Mouse (Mus musculus) embryonic facial prominence, embryonic 15.5 days (tissue): ENCODE measurements around the gene Amd1. TPM values are rescaled to one million over a fixed set of nuclear protein-coding genes. Genes with fewer than 3 reads are reported as not detected.

Source experiments
- ATAC-seq: fragments of 200-750 bp; cut with Nextera tagmentation; 2 replicates; pipeline ENCODE4 v1.8.0; 2017; ENCODE audit warnings: low read depth, moderate TSS enrichment; ENCODE audit not compliant: insufficient number of reproducible peaks, low FRiP score, low TSS enrichment
- H3K27ac ChIP-seq: fragments of 300-500 bp; sonication (generic); replicated peaks from 2 replicates; pipeline ENCODE4 v1.5.1; 2015; ENCODE audit warnings: mild to moderate bottlenecking, inconsistent platforms
- H3K27me3 ChIP-seq: fragments of 300-500 bp; sonication (generic); 2 replicates; pipeline ENCODE4 v1.6.1; 2015; ENCODE audit warnings: inconsistent platforms
- H3K36me3 ChIP-seq: fragments of 300-500 bp; sonication (generic); 2 replicates; pipeline ENCODE4 v1.6.1; 2015; ENCODE audit warnings: mild to moderate bottlenecking, inconsistent platforms
- H3K4me1 ChIP-seq: fragments of 300-500 bp; sonication (generic); 2 replicates; pipeline ENCODE4 v1.6.1; 2015; ENCODE audit warnings: inconsistent platforms
- H3K4me2 ChIP-seq: fragments of 300-500 bp; sonication (generic); replicated peaks from 2 replicates; pipeline ENCODE4 v1.6.1; 2015; ENCODE audit warnings: mild to moderate bottlenecking, inconsistent platforms
- H3K4me3 ChIP-seq: fragments of 300-500 bp; sonication (generic); replicated peaks from 2 replicates; pipeline ENCODE4 v1.5.1; 2015; ENCODE audit warnings: mild to moderate bottlenecking, inconsistent platforms
- H3K9ac ChIP-seq: fragments of 300-500 bp; sonication (generic); 2 replicates; pipeline ENCODE4 v1.6.1; 2015; ENCODE audit warnings: inconsistent platforms
- H3K9me3 ChIP-seq: fragments of 300-500 bp; sonication (generic); replicated peaks from 2 replicates; pipeline ENCODE4 v1.6.1; 2016; ENCODE audit warnings: inconsistent platforms
- WGBS: fragments of 180-500 bp; shearing (Covaris S2); methylation state at CpG from one replicate; pipeline ENCODE4 v1.1.7; 2015; 5-methylcytosine and 5-hydroxymethylcytosine counted together
- polyA plus RNA-seq: library from polyadenylated mRNA; unstranded; fragments of >200 nt; fragmentation: Nextera tagmentation; extraction: Ambion mirVana; gene quantifications from 2 replicates; pipeline ENCODE4 v1.2.1, GENCODE M21; 2015

Amd1 gene
- 44.5 and 46.5 TPM in 2 replicates for polyA plus RNA-seq

GRCm38 (mm10) chr10:40302140-40302985 lies at the start of gene Amd1:
Gene Amd1, minus strand, starts transcription at chr10:40302186.
- Histone ChIP-seq H3K9me3 (no peaks in the 10 kb centered on the region), H3K4me3 (peak within 1 kb of the TSS; percentile 94), H3K9ac (peak within 1 kb of the TSS; percentile 87), H3K4me1 (peaks cover 10% of the 10 kb centered on the region), H3K36me3 (no peaks in the 10 kb centered on the region), H3K27ac (peak within 1 kb of the TSS; percentile 93), H3K4me2 (peak within 1 kb of the TSS; percentile 81), H3K27me3 (no peaks in the 10 kb centered on the region)
- peak; percentile 97 for ATAC-seq
- WGBS = under 1% methylated on average over 55 of the region's 55 CpGs

GRCm38 (mm10) chr10:40351156-40351555 lies 49.2 kb upstream of the Amd1 start:
- WGBS = 52% methylated on average over 4 of the region's 4 CpGs
- Histone ChIP-seq H3K27me3 (no peaks in the 10 kb centered on the region), H3K4me2 (no peak overlapping the region), H3K27ac (no peak overlapping the region), H3K9me3 (no peaks in the 10 kb centered on the region), H3K4me3 (no peak overlapping the region), H3K9ac (no peak overlapping the region), H3K36me3 (no peaks in the 10 kb centered on the region), H3K4me1 (peaks cover 6% of the 10 kb centered on the region)
- ATAC-seq = no peak

GRCm38 (mm10) chr10:40350245-40350932 lies 48.4 kb upstream of the Amd1 start:
- 52% methylated on average over 12 of the region's 12 CpGs for WGBS
- H3K4me1 ChIP-seq = peaks cover 6% of the 10 kb centered on the region
- no peaks in the 10 kb centered on the region for H3K36me3 ChIP-seq
- H3K4me3 ChIP-seq = peak overlapping the region; percentile 75
- no peaks in the 10 kb centered on the region for H3K27me3 ChIP-seq
- ATAC-seq = no peak
- H3K27ac ChIP-seq = peak overlapping the region; percentile 98; the same call in 1 of the 2 replicates
- peak overlapping the region; percentile 66 for H3K4me2 ChIP-seq
- H3K9me3 ChIP-seq = no peaks in the 10 kb centered on the region
- peak overlapping the region; percentile 80; the same call in 1 of the 2 replicates for H3K9ac ChIP-seq

GRCm38 (mm10) chr10:40349631-40350177 lies 47.7 kb upstream of the Amd1 start:
- Histone ChIP-seq H3K27me3 (no peaks in the 10 kb centered on the region), H3K4me3 (peak overlapping the region; percentile 75), H3K27ac (peak overlapping the region; percentile 98), H3K9ac (peak overlapping the region; percentile 80), H3K4me1 (peaks cover 6% of the 10 kb centered on the region), H3K9me3 (no peaks in the 10 kb centered on the region), H3K36me3 (no peaks in the 10 kb centered on the region), H3K4me2 (peak overlapping the region; percentile 66)
- peak; percentile 35 for ATAC-seq
- WGBS = under 1% methylated on average over 59 of the region's 62 CpGs

GRCm38 (mm10) chr10:40348566-40349536 lies 46.9 kb upstream of the Amd1 start:
- Histone ChIP-seq H3K9me3 (no peaks in the 10 kb centered on the region), H3K27me3 (no peaks in the 10 kb centered on the region), H3K4me1 (peaks cover 6% of the 10 kb centered on the region), H3K4me3 (peak overlapping the region; percentile 75), H3K9ac (peak overlapping the region; percentile 80), H3K36me3 (no peaks in the 10 kb centered on the region), H3K4me2 (peak overlapping the region; percentile 66), H3K27ac (peak overlapping the region; percentile 98)
- peak; percentile 98 for ATAC-seq
- WGBS = under 1% methylated on average over 71 of the region's 76 CpGs

GRCm38 (mm10) chr10:40347461-40347954 lies 45.5 kb upstream of the Amd1 start:
- H3K36me3 ChIP-seq = no peaks in the 10 kb centered on the region
- WGBS = 70% methylated on average over 9 of the region's 9 CpGs
- no peaks in the 10 kb centered on the region for H3K27me3 ChIP-seq
- no peak overlapping the region for H3K4me3 ChIP-seq
- no peak overlapping the region for H3K9ac ChIP-seq
- H3K4me1 ChIP-seq = peaks cover 6% of the 10 kb centered on the region
- H3K27ac ChIP-seq = no peak overlapping the region
- no peak overlapping the region for H3K4me2 ChIP-seq
- ATAC-seq = no peak
- no peaks in the 10 kb centered on the region for H3K9me3 ChIP-seq

- no peaks in the 10 kb centered on the region for H3K27me3 ChIP-seq
- peaks cover 6% of the 10 kb centered on the region for H3K4me1 ChIP-seq
- H3K9me3 ChIP-seq = no peaks in the 10 kb centered on the region
- WGBS = 80% methylated on average over 3 of the region's 3 CpGs
- H3K27ac ChIP-seq = no peak overlapping the region
- ATAC-seq = no peak
- H3K4me3 ChIP-seq = no peak overlapping the region
- no peak overlapping the region for H3K4me2 ChIP-seq
- no peak overlapping the region for H3K9ac ChIP-seq
- no peaks in the 10 kb centered on the region for H3K36me3 ChIP-seq
Measured at GRCm38 (mm10) chr10:40346776-40347403, 44.9 kb upstream of the Amd1 start.

GRCm38 (mm10) chr10:40342036-40342435 lies 40.0 kb upstream of the Amd1 start:
- no peak for ATAC-seq
- no peaks in the 10 kb centered on the region for H3K9me3 ChIP-seq
- H3K36me3 ChIP-seq = no peaks in the 10 kb centered on the region
- no peaks in the 10 kb centered on the region for H3K27me3 ChIP-seq
- H3K27ac ChIP-seq = no peak overlapping the region
- H3K4me1 ChIP-seq = peaks cover 5% of the 10 kb centered on the region
- H3K4me3 ChIP-seq = no peak overlapping the region
- 79% methylated on average over 4 of the region's 4 CpGs for WGBS
- H3K9ac ChIP-seq = no peak overlapping the region
- no peak overlapping the region for H3K4me2 ChIP-seq

GRCm38 (mm10) chr10:40339351-40339964 lies 37.5 kb upstream of the Amd1 start, which contains the start of gene Cdk19:
Gene Cdk19, plus strand, starts transcription at chr10:40339564.
- Histone ChIP-seq H3K36me3 (no peaks in the 10 kb centered on the region), H3K9me3 (no peaks in the 10 kb centered on the region), H3K27me3 (no peaks in the 10 kb centered on the region), H3K4me3 (no peak within 1 kb of the TSS), H3K4me2 (no peak within 1 kb of the TSS; the same call in 1 of the 2 replicates), H3K4me1 (peaks cover 5% of the 10 kb centered on the region), H3K27ac (peak within 1 kb of the TSS; percentile 63), H3K9ac (no peak within 1 kb of the TSS)
- no peak for ATAC-seq
- WGBS = 18% methylated on average over 13 of the region's 13 CpGs

- no peak overlapping the region for H3K4me3 ChIP-seq
- H3K4me1 ChIP-seq = no peaks in the 10 kb centered on the region
- ATAC-seq = no peak
- no peaks in the 10 kb centered on the region for H3K36me3 ChIP-seq
- H3K27me3 ChIP-seq = no peaks in the 10 kb centered on the region
- WGBS = 68% methylated on average over 6 of the region's 6 CpGs
- H3K4me2 ChIP-seq = no peak overlapping the region
- H3K9me3 ChIP-seq = no peaks in the 10 kb centered on the region
- H3K27ac ChIP-seq = no peak overlapping the region
- H3K9ac ChIP-seq = no peak overlapping the region
Measured at GRCm38 (mm10) chr10:40332864-40333263, 30.9 kb upstream of the Amd1 start.
